15 mouse cellular contexts compared by ENCODE assay signal in genomic region chr3:32414381-32414780, GRCm38 (mm10). TPM values are rescaled to one million over a fixed set of nuclear protein-coding genes. Genes with fewer than 3 reads are reported as not detected.
A peak's percentile ranks its signal among the peaks of the same experiment; 100 is the strongest.
DNase-seq lines count a peak whose midpoint lies in the region; ATAC-seq and TF ChIP-seq lines count a peak whose summit lies in the region.
"Had no signal": no experiment of that assay in that cellular context is flagged by ENCODE, and none has a peak within 500 bp of the region (broad histone marks: within the 10 kb centered on the region; RNA-seq: fewer than 3 reads in every experiment).

No protein-coding gene starts in this region.

- no peak overlapping the region for H3K9ac ChIP-seq in forebrain, embryonic 16.5 days (replicated peaks; ENCODE audit: low read depth, low read length)
- no peak overlapping the region for H3K9ac ChIP-seq in forebrain, postnatal 0 days
- no peak overlapping the region for H3K9ac ChIP-seq in hindbrain, postnatal 0 days (replicated peaks; ENCODE audit: low read length)
- H3K9ac ChIP-seq in midbrain, embryonic 14.5 days (replicated peaks; ENCODE audit: low read length): no peak overlapping the region
- H3K9ac ChIP-seq: embryonic facial prominence, embryonic 12.5 days; limb, embryonic 12.5 days had no signal

- H3K9me3 ChIP-seq in forebrain, embryonic 16.5 days (ENCODE audit: control insufficient read depth, low read length): no peaks in the 10 kb centered on the region
- no peaks in the 10 kb centered on the region for H3K9me3 ChIP-seq in forebrain, postnatal 0 days (ENCODE audit: low read length)
- H3K9me3 ChIP-seq in hindbrain, postnatal 0 days (ENCODE audit: low read length): no peaks in the 10 kb centered on the region
- H3K9me3 ChIP-seq in hindbrain, embryonic 10.5 days: no peaks in the 10 kb centered on the region
- H3K9me3 ChIP-seq in midbrain, embryonic 14.5 days (ENCODE audit: control insufficient read depth, low read length): no peaks in the 10 kb centered on the region
- H3K9me3 ChIP-seq in midbrain, embryonic 10.5 days (replicated peaks): no peaks in the 10 kb centered on the region
- H3K9me3 ChIP-seq: embryonic facial prominence, embryonic 12.5 days; limb, embryonic 12.5 days had no signal

- 5% methylated on average over 4 of the region's 4 CpGs for WGBS in forebrain, embryonic 16.5 days
- whole genome bisulfite sequencing in forebrain, postnatal 0 days: 7% methylated on average over 4 of the region's 4 CpGs
- 21% methylated on average over 4 of the region's 4 CpGs for WGBS in hindbrain, postnatal 0 days
- 71% methylated on average over 4 of the region's 4 CpGs for WGBS in hindbrain, embryonic 10.5 days
- WGBS in midbrain, embryonic 14.5 days: 42% methylated on average over 4 of the region's 4 CpGs
- 75% methylated on average over 4 of the region's 4 CpGs for WGBS in midbrain, embryonic 10.5 days

- H3K4me3 ChIP-seq in forebrain, embryonic 16.5 days (replicated peaks; ENCODE audit: low read length): no peak overlapping the region
- no peak overlapping the region for H3K4me3 ChIP-seq in forebrain, postnatal 0 days (ENCODE audit: low read depth, low read length)
- H3K4me3 ChIP-seq in hindbrain, postnatal 0 days (ENCODE audit: low read length): no peak overlapping the region
- no peak overlapping the region for H3K4me3 ChIP-seq in hindbrain, embryonic 10.5 days
- H3K4me3 ChIP-seq in midbrain, embryonic 14.5 days (replicated peaks; ENCODE audit: low read depth, low read length): no peak overlapping the region
- no peak overlapping the region for H3K4me3 ChIP-seq in midbrain, embryonic 10.5 days
- H3K4me3 ChIP-seq: embryonic facial prominence, embryonic 12.5 days; limb, embryonic 12.5 days had no signal

- no peaks in the 10 kb centered on the region for H3K27me3 ChIP-seq in forebrain, embryonic 16.5 days (replicated peaks; ENCODE audit: control insufficient read depth, insufficient read depth, low read length)
- H3K27me3 ChIP-seq in forebrain, postnatal 0 days (ENCODE audit: insufficient read depth, low read length): no peaks in the 10 kb centered on the region
- H3K27me3 ChIP-seq in hindbrain, postnatal 0 days (ENCODE audit: insufficient read depth, low read length): no peaks in the 10 kb centered on the region
- no peaks in the 10 kb centered on the region for H3K27me3 ChIP-seq in hindbrain, embryonic 10.5 days (ENCODE audit: insufficient read depth, poor library complexity, severe bottlenecking)
- no peaks in the 10 kb centered on the region for H3K27me3 ChIP-seq in midbrain, embryonic 14.5 days (ENCODE audit: control insufficient read depth, insufficient read depth, low read length)
- H3K27me3 ChIP-seq in midbrain, embryonic 10.5 days (ENCODE audit: low read depth, poor library complexity, severe bottlenecking): no peaks in the 10 kb centered on the region
- H3K27me3 ChIP-seq: embryonic facial prominence, embryonic 12.5 days; limb, embryonic 12.5 days had no signal

- peak overlapping the region; percentile 21; the same call in 1 of the 2 replicates for H3K27ac ChIP-seq in forebrain, embryonic 16.5 days (ENCODE audit: low read length)
- H3K27ac ChIP-seq in forebrain, postnatal 0 days (ENCODE audit: low read depth, low read length): no peak overlapping the region
- H3K27ac ChIP-seq in hindbrain, postnatal 0 days: no peak overlapping the region
- H3K27ac ChIP-seq in hindbrain, embryonic 10.5 days: no peak overlapping the region
- no peak overlapping the region for H3K27ac ChIP-seq in midbrain, embryonic 14.5 days (replicated peaks; ENCODE audit: low read depth, low read length)
- no peak overlapping the region for H3K27ac ChIP-seq in midbrain, embryonic 10.5 days (replicated peaks)
- H3K27ac ChIP-seq: embryonic facial prominence, embryonic 12.5 days; limb, embryonic 12.5 days had no signal

- H3K4me1 ChIP-seq in forebrain, embryonic 16.5 days (replicated peaks; ENCODE audit: control insufficient read depth, insufficient read depth, low read length): peaks cover 21% of the 10 kb centered on the region
- H3K4me1 ChIP-seq in forebrain, postnatal 0 days (ENCODE audit: insufficient read depth): 0 out of 2 replicates have a peak, but pooled peaks cover 15% of the 10 kb centered on the region
- H3K4me1 ChIP-seq in hindbrain, postnatal 0 days (ENCODE audit: insufficient read depth, low read length): no peaks in the 10 kb centered on the region; the same call in 1 of the 2 replicates
- peaks cover 6% of the 10 kb centered on the region for H3K4me1 ChIP-seq in hindbrain, embryonic 10.5 days (replicated peaks)
- H3K4me1 ChIP-seq in midbrain, embryonic 14.5 days (ENCODE audit: control insufficient read depth, insufficient read depth, low read length): peaks cover 6% of the 10 kb centered on the region; the same call in 1 of the 2 replicates
- peaks cover 9% of the 10 kb centered on the region; the same call in 1 of the 2 replicates for H3K4me1 ChIP-seq in midbrain, embryonic 10.5 days

- ATAC-seq in forebrain, embryonic 16.5 days: no peak
- no peak for ATAC-seq in forebrain, postnatal 0 days
- ATAC-seq in hindbrain, postnatal 0 days: no peak
- no peak for ATAC-seq in midbrain, embryonic 14.5 days (ENCODE audit: low FRiP score, low TSS enrichment)
- ATAC-seq: inflammation-experienced regulatory T-cells, adult 6 months had no signal

- no peak for TF ChIP-seq CTCF in forebrain, postnatal 0 days (IDR thresholded peaks at IDR 0.05; ENCODE audit: low read depth)
- TF ChIP-seq CTCF in hindbrain, postnatal 0 days (IDR thresholded peaks at IDR 0.05; ENCODE audit: low read depth): no peak

- H3K36me3 ChIP-seq in forebrain, embryonic 16.5 days (ENCODE audit: control insufficient read depth, insufficient read depth): no peaks in the 10 kb centered on the region
- H3K36me3 ChIP-seq in forebrain, postnatal 0 days (ENCODE audit: insufficient read depth): no peaks in the 10 kb centered on the region
- no peaks in the 10 kb centered on the region for H3K36me3 ChIP-seq in hindbrain, postnatal 0 days (ENCODE audit: insufficient read depth, low read length)
- H3K36me3 ChIP-seq in hindbrain, embryonic 10.5 days: peaks cover 4% of the 10 kb centered on the region; the same call in 1 of the 2 replicates
- H3K36me3 ChIP-seq in midbrain, embryonic 14.5 days (ENCODE audit: control insufficient read depth, insufficient read depth, low read length): no peaks in the 10 kb centered on the region
- H3K36me3 ChIP-seq in midbrain, embryonic 10.5 days: 0 out of 2 replicates have a peak, but pooled peaks cover 8% of the 10 kb centered on the region
- H3K36me3 ChIP-seq: embryonic facial prominence, embryonic 12.5 days; limb, embryonic 12.5 days had no signal

- no peak for DNase-seq in forebrain, postnatal 0 days
- peak; percentile 30 for DNase-seq in hindbrain, postnatal 0 days (ENCODE audit: low spot score)
- DNase-seq in hindbrain, embryonic 10.5 days (ENCODE audit: low spot score): no peak
- peak; percentile 18 for DNase-seq in midbrain, embryonic 14.5 days
- no peak for DNase-seq in midbrain, embryonic 10.5 days (ENCODE audit: low spot score)
- DNase-seq in right cerebral cortex, postnatal 14 days: no peak
- DNase-seq: cerebellum, adult 11 months; gastrocnemius, postnatal 25 days; lung, postnatal 14 days; right cerebral cortex, postnatal 4 days; thymus, postnatal 4 days had no signal

- H3K4me2 ChIP-seq in forebrain, embryonic 16.5 days (ENCODE audit: low read length): no peak overlapping the region
- no peak overlapping the region for H3K4me2 ChIP-seq in forebrain, postnatal 0 days (ENCODE audit: low read depth)
- H3K4me2 ChIP-seq in hindbrain, postnatal 0 days (ENCODE audit: low read depth, low read length): no peak overlapping the region
- no peak overlapping the region for H3K4me2 ChIP-seq in midbrain, embryonic 14.5 days (ENCODE audit: low read length)
- H3K4me2 ChIP-seq: embryonic facial prominence, embryonic 12.5 days; limb, embryonic 12.5 days had no signal

RNA-seq across cellular contexts. Expression of gene Pik3ca, which starts 16.9 kb away (rescaled TPM):
- 14.1 and 16.0 TPM in 2 replicates for polyA plus RNA-seq in forebrain, embryonic 16.5 days (2015; fragmentation: Nextera tagmentation; extraction: Ambion mirVana)
- 45.3 and 55.4 TPM in 2 replicates for total RNA-seq in forebrain, postnatal 0 days (2014; rRNA removed)
- 7.0 and 8.0 TPM in 2 replicates for polyA plus RNA-seq in forebrain, postnatal 0 days (2015; fragmentation: Nextera tagmentation; extraction: Ambion mirVana)
- total RNA-seq in hindbrain, postnatal 0 days (2014; rRNA removed): 33.3 and 35.0 TPM in 2 replicates
- 7.9 and 9.0 TPM in 2 replicates for polyA plus RNA-seq in hindbrain, postnatal 0 days (2015; fragmentation: Nextera tagmentation; extraction: Ambion mirVana)
- 6.8 and 7.4 TPM in 2 replicates for polyA plus RNA-seq in hindbrain, embryonic 10.5 days (2016; fragmentation: Nextera tagmentation; extraction: Ambion mirVana)
- 28.5 and 29.3 TPM in 2 replicates for polyA plus RNA-seq in midbrain, embryonic 14.5 days (2014; fragmentation: Nextera tagmentation; extraction: Ambion mirVana)
- 6.1 and 6.6 TPM in 2 replicates for polyA plus RNA-seq in midbrain, embryonic 10.5 days (2016; fragmentation: Nextera tagmentation; extraction: Ambion mirVana)

RNA-seq across cellular contexts. Expression of gene Zmat3, which starts 48.6 kb away (rescaled TPM):
- polyA plus RNA-seq in forebrain, embryonic 16.5 days (2015; fragmentation: Nextera tagmentation; extraction: Ambion mirVana): 5.3 and 6.7 TPM in 2 replicates
- total RNA-seq in forebrain, postnatal 0 days (2014; rRNA removed): 9.5 and 13.9 TPM in 2 replicates
- polyA plus RNA-seq in forebrain, postnatal 0 days (2015; fragmentation: Nextera tagmentation; extraction: Ambion mirVana): 3.0 and 4.9 TPM in 2 replicates
- 13.2 and 23.6 TPM in 2 replicates for total RNA-seq in hindbrain, postnatal 0 days (2014; rRNA removed)
- polyA plus RNA-seq in hindbrain, postnatal 0 days (2015; fragmentation: Nextera tagmentation; extraction: Ambion mirVana): 5.4 and 6.5 TPM in 2 replicates
- 6.6 and 7.8 TPM in 2 replicates for polyA plus RNA-seq in hindbrain, embryonic 10.5 days (2016; fragmentation: Nextera tagmentation; extraction: Ambion mirVana)
- 7.7 and 9.7 TPM in 2 replicates for polyA plus RNA-seq in midbrain, embryonic 14.5 days (2014; fragmentation: Nextera tagmentation; extraction: Ambion mirVana)
- 7.5 and 8.2 TPM in 2 replicates for polyA plus RNA-seq in midbrain, embryonic 10.5 days (2016; fragmentation: Nextera tagmentation; extraction: Ambion mirVana)

Comparison
In these comparisons a context has a peak if more than half of its experiments do, and no peak if none do; other contexts are left out.
1. DNase-seq: peak in hindbrain, postnatal 0 days (single experiment) and midbrain, embryonic 14.5 days (single experiment); none in forebrain, postnatal 0 days (single experiment), hindbrain, embryonic 10.5 days (single experiment), midbrain, embryonic 10.5 days (single experiment) and right cerebral cortex, postnatal 14 days (single experiment).